Mouse (Mus musculus): Measurements from ENCODE around the gene Cdh4.

Gene Cdh4

GRCm38 (mm10) chr2:179442191-179442540 is at the start of gene Cdh4:
Cdh4 (plus strand) TSS chr2:179442431.
- peak; percentile 87 for DNase-seq (ENCODE audit: low read depth, low spot score)

- no peak for DNase-seq (ENCODE audit: low read depth, low spot score)
These were observed 46.8 kb upstream of the Cdh4 start for GRCm38 (mm10) chr2:179395442-179395841.

GRCm38 (mm10) chr2:179399645-179400249 is 42.5 kb upstream of the Cdh4 start:
- DNase-seq (ENCODE audit: low read depth, low spot score): no peak

- DNase-seq (ENCODE audit: low read depth, low spot score): no peak
These were observed 31.2 kb upstream of the Cdh4 start for GRCm38 (mm10) chr2:179410866-179411561.

GRCm38 (mm10) chr2:179412966-179413365 is 29.3 kb upstream of the Cdh4 start:
- DNase-seq (ENCODE audit: low read depth, low spot score): no peak

- DNase-seq (ENCODE audit: low read depth, low spot score): no peak
These were observed 28.0 kb upstream of the Cdh4 start for GRCm38 (mm10) chr2:179414253-179414652.

- no peak for DNase-seq (ENCODE audit: low read depth, low spot score)
These were observed 27.5 kb upstream of the Cdh4 start for GRCm38 (mm10) chr2:179414704-179415103.

- DNase-seq (ENCODE audit: low read depth, low spot score): no peak
These were observed 26.3 kb upstream of the Cdh4 start for GRCm38 (mm10) chr2:179415892-179416403.

- DNase-seq (ENCODE audit: low read depth, low spot score): no peak
These were observed 25.5 kb upstream of the Cdh4 start for GRCm38 (mm10) chr2:179416587-179417227.

- no peak for DNase-seq (ENCODE audit: low read depth, low spot score)
These were observed 16.6 kb upstream of the Cdh4 start for GRCm38 (mm10) chr2:179425602-179426001.

GRCm38 (mm10) chr2:179428889-179429288 is 13.3 kb upstream of the Cdh4 start:
- no peak for DNase-seq (ENCODE audit: low read depth, low spot score)

- no peak for DNase-seq (ENCODE audit: low read depth, low spot score)
These were observed 2.1 kb upstream of the Cdh4 start for GRCm38 (mm10) chr2:179440161-179440560.

GRCm38 (mm10) chr2:179441086-179441485 is 1.1 kb upstream of the Cdh4 start:
- DNase-seq (ENCODE audit: low read depth, low spot score): no peak

GRCm38 (mm10) chr2:179441717-179442116 is 514 bp upstream of the Cdh4 start:
- no peak for DNase-seq (ENCODE audit: low read depth, low spot score)

- peak; percentile 84 for DNase-seq (ENCODE audit: low read depth, low spot score)
These were observed 452 bp downstream of the Cdh4 start for GRCm38 (mm10) chr2:179442541-179443225.

GRCm38 (mm10) chr2:179443226-179443815 is 1.1 kb downstream of the Cdh4 start:
- peak; percentile 72 for DNase-seq (ENCODE audit: low read depth, low spot score)

- DNase-seq (ENCODE audit: low read depth, low spot score): peak; percentile 50
These were observed 1.7 kb downstream of the Cdh4 start for GRCm38 (mm10) chr2:179443959-179444358.

- no peak for DNase-seq (ENCODE audit: low read depth, low spot score)
These were observed 6.0 kb downstream of the Cdh4 start for GRCm38 (mm10) chr2:179448256-179448655.

GRCm38 (mm10) chr2:179449018-179449417 is 6.8 kb downstream of the Cdh4 start:
- DNase-seq (ENCODE audit: low read depth, low spot score): peak; percentile 62

- DNase-seq (ENCODE audit: low read depth, low spot score): no peak
These were observed 17.0 kb downstream of the Cdh4 start for GRCm38 (mm10) chr2:179459196-179459595.

- no peak for DNase-seq (ENCODE audit: low read depth, low spot score)
These were observed 17.4 kb downstream of the Cdh4 start for GRCm38 (mm10) chr2:179459606-179460005.

GRCm38 (mm10) chr2:179463514-179463913 is 21.3 kb downstream of the Cdh4 start:
- DNase-seq (ENCODE audit: low read depth, low spot score): no peak
